Mouse (Mus musculus): ENCODE results near the gene Ccdc142. TPM values are rescaled to one million over a fixed set of nuclear protein-coding genes. Genes with fewer than 3 reads are reported as not detected.

Ccdc142 gene
- polyA plus RNA-seq, 1 experiment from 2014 or later = 3.0 TPM

DNA sequence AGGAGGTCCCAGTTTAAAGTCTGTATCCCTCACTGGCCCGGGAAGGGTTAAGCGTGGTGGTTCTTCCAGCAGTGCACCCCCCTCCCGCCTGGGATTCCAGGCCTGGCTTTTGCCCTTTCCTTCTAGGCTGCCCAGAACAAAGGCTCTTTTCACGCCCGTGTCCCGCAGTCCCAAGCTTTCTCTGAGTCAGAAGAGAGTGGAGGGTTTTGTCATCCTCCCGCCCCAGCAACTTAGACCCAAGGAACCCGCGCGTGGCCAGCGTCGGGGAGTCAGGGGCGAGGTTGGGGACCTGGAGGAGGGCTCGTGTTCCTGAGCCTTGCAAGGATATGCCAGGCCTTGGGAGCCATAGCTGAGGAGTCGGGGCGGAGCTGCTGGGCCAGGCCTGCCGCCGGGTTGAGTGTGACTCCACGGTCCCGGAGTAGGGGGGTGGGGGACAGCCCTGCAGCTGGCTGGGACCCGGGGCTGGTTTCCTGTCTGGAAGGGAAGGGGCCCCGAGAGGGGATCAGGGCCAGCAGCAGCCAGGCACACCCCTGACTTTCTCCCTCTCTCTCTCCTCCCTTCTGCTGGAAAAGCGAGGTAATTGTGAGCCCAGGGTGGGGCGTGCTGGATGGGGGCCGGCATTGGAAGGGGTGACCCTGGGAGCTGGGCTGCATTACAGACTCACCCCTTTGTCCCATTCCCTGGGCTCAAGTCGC is 35.6 kb downstream of the Ccdc142 start:
- Histone ChIP-seq H3K9ac (ENCODE audit: low read length) (peak overlapping the region; percentile 93), H3K27me3 (ENCODE audit: control insufficient read depth, insufficient read depth, low read length) (no peaks in the 10 kb centered on the region), H3K36me3 (ENCODE audit: control insufficient read depth, insufficient read depth, low read length) (no peaks in the 10 kb centered on the region), H3K4me1 (replicated peaks; ENCODE audit: control insufficient read depth, insufficient read depth, low read length) (peaks cover 32% of the 10 kb centered on the region), H3K4me2 (ENCODE audit: low read depth, low read length, severe bottlenecking) (peak overlapping the region; percentile 81), H3K9me3 (ENCODE audit: control insufficient read depth, low read length) (no peaks in the 10 kb centered on the region), H3K4me3 (ENCODE audit: low read depth, low read length) (peak overlapping the region; percentile 50), H3K27ac (ENCODE audit: low read depth, low read length) (peak overlapping the region; percentile 98)
- DNase-seq (ENCODE audit: low spot score) = peak; percentile 89
- peak; percentile 73 for ATAC-seq (replicated peaks; ENCODE audit: low FRiP score)
- WGBS = under 1% methylated on average over 23 of the region's 26 CpGs

DNA sequence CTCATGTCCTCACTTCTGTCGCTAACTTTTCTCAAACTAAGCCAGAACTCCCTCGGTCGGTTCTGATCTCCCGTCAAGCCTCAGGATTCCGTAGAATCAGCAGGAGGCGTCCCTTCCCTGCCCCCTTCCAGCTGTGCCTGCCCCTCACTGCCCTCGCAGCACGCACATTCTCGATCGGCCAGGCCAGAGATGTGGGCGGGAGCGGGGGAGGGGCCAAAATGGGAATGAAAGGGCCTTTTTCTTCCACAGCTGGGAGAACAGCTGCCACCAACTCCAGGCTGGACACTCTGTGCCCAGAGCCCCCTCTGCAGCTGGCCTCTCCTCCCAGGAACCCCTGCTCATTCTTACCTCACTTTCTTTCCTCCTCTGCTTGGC is 36.2 kb downstream of the Ccdc142 start:
- H3K9ac ChIP-seq (ENCODE audit: low read length) = peak overlapping the region; percentile 93
- peak overlapping the region; percentile 81 for H3K4me2 ChIP-seq (ENCODE audit: low read depth, low read length, severe bottlenecking)
- peaks cover 38% of the 10 kb centered on the region for H3K4me1 ChIP-seq (replicated peaks; ENCODE audit: control insufficient read depth, insufficient read depth, low read length)
- no peaks in the 10 kb centered on the region for H3K36me3 ChIP-seq (ENCODE audit: control insufficient read depth, insufficient read depth, low read length)
- ATAC-seq (replicated peaks; ENCODE audit: low FRiP score) (peak; percentile 79), DNase-seq (ENCODE audit: low spot score) (peak; percentile 93)
- H3K4me3 ChIP-seq (ENCODE audit: low read depth, low read length) = peak overlapping the region; percentile 50
- no peaks in the 10 kb centered on the region for H3K9me3 ChIP-seq (ENCODE audit: control insufficient read depth, low read length)
- WGBS = 0% methylated on average over 12 of the region's 12 CpGs
- no peaks in the 10 kb centered on the region for H3K27me3 ChIP-seq (ENCODE audit: control insufficient read depth, insufficient read depth, low read length)
- peak overlapping the region; percentile 98 for H3K27ac ChIP-seq (ENCODE audit: low read depth, low read length)

DNA sequence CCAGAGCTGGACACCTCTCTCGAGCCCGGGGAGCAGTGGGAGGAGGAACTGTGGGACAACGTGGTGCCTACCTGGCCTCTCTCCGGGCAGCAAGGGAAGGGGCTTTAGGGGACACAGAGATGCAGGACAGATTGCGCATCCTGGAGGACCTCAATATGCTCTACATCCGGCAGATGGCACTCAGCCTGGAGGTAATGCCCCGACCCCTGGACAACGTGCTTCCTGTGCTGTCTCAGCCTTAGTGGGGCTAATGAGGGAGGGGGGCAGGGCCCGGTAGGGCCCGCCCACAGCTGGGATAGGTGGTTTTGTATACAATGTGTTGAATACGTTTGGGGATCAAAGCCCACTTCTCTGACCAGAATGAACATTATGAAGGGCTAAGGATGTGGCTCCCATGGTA is 36.7 kb downstream of the Ccdc142 start:
- no peaks in the 10 kb centered on the region for H3K9me3 ChIP-seq (ENCODE audit: control insufficient read depth, low read length)
- DNase-seq (ENCODE audit: low spot score) = peak; percentile 76
- H3K27me3 ChIP-seq (ENCODE audit: control insufficient read depth, insufficient read depth, low read length) = no peaks in the 10 kb centered on the region
- 1% methylated on average over 11 of the region's 11 CpGs for WGBS
- peaks cover 38% of the 10 kb centered on the region for H3K4me1 ChIP-seq (replicated peaks; ENCODE audit: control insufficient read depth, insufficient read depth, low read length)
- no peaks in the 10 kb centered on the region for H3K36me3 ChIP-seq (ENCODE audit: control insufficient read depth, insufficient read depth, low read length)
- peak overlapping the region; percentile 81 for H3K4me2 ChIP-seq (ENCODE audit: low read depth, low read length, severe bottlenecking)
- ATAC-seq (replicated peaks; ENCODE audit: low FRiP score) = peak; percentile 56
- H3K4me3 ChIP-seq (ENCODE audit: low read depth, low read length) = peak overlapping the region; percentile 50
- peak overlapping the region; percentile 98 for H3K27ac ChIP-seq (ENCODE audit: low read depth, low read length)
- peak overlapping the region; percentile 93 for H3K9ac ChIP-seq (ENCODE audit: low read length)

GRCm38 (mm10) chr6:83140044-83140443 is 38.6 kb downstream of the Ccdc142 start:
- no peak for DNase-seq (ENCODE audit: low spot score)
- Histone ChIP-seq H3K9me3 (ENCODE audit: control insufficient read depth, low read length) (no peaks in the 10 kb centered on the region), H3K9ac (ENCODE audit: low read length) (no peak overlapping the region), H3K36me3 (ENCODE audit: control insufficient read depth, insufficient read depth, low read length) (no peaks in the 10 kb centered on the region), H3K27ac (ENCODE audit: low read depth, low read length) (no peak overlapping the region), H3K4me1 (replicated peaks; ENCODE audit: control insufficient read depth, insufficient read depth, low read length) (peaks cover 38% of the 10 kb centered on the region), H3K27me3 (ENCODE audit: control insufficient read depth, insufficient read depth, low read length) (no peaks in the 10 kb centered on the region), H3K4me3 (ENCODE audit: low read depth, low read length) (no peak overlapping the region), H3K4me2 (ENCODE audit: low read depth, low read length, severe bottlenecking) (no peak overlapping the region)
- WGBS = 95% methylated on average over 8 of the region's 8 CpGs
- no peak for ATAC-seq (replicated peaks; ENCODE audit: low FRiP score)

- ATAC-seq (replicated peaks; ENCODE audit: low FRiP score) = no peak
- WGBS = 35% methylated on average over 4 of the region's 4 CpGs
- Histone ChIP-seq H3K4me1 (replicated peaks; ENCODE audit: control insufficient read depth, insufficient read depth, low read length) (peaks cover 27% of the 10 kb centered on the region), H3K36me3 (ENCODE audit: control insufficient read depth, insufficient read depth, low read length) (no peaks in the 10 kb centered on the region), H3K9ac (ENCODE audit: low read length) (peak overlapping the region; percentile 54), H3K9me3 (ENCODE audit: control insufficient read depth, low read length) (no peaks in the 10 kb centered on the region), H3K4me3 (ENCODE audit: low read depth, low read length) (0 out of 2 replicates have a peak overlapping the region, but pooled peaks have one; percentile 20), H3K27ac (ENCODE audit: low read depth, low read length) (no peak overlapping the region), H3K27me3 (ENCODE audit: control insufficient read depth, insufficient read depth, low read length) (no peaks in the 10 kb centered on the region), H3K4me2 (ENCODE audit: low read depth, low read length, severe bottlenecking) (peak overlapping the region; percentile 61; the same call in 1 of the 2 replicates)
- DNase-seq (ENCODE audit: low spot score) = no peak
Measured at GRCm38 (mm10) chr6:83141636-83142035, 40.2 kb downstream of the Ccdc142 start.

- no peak overlapping the region for H3K27ac ChIP-seq (ENCODE audit: low read depth, low read length)
- peak overlapping the region; percentile 54 for H3K9ac ChIP-seq (ENCODE audit: low read length)
- no peaks in the 10 kb centered on the region for H3K27me3 ChIP-seq (ENCODE audit: control insufficient read depth, insufficient read depth, low read length)
- 2% methylated on average over 41 of the region's 41 CpGs for WGBS
- no peaks in the 10 kb centered on the region for H3K36me3 ChIP-seq (ENCODE audit: control insufficient read depth, insufficient read depth, low read length)
- H3K4me3 ChIP-seq (ENCODE audit: low read depth, low read length) = peak overlapping the region; percentile 20
- no peaks in the 10 kb centered on the region for H3K9me3 ChIP-seq (ENCODE audit: control insufficient read depth, low read length)
- DNase-seq (ENCODE audit: low spot score) = peak; percentile 58
- peaks cover 24% of the 10 kb centered on the region for H3K4me1 ChIP-seq (replicated peaks; ENCODE audit: control insufficient read depth, insufficient read depth, low read length)
- H3K4me2 ChIP-seq (ENCODE audit: low read depth, low read length, severe bottlenecking) = peak overlapping the region; percentile 61
- no peak for ATAC-seq (replicated peaks; ENCODE audit: low FRiP score)
Measured at GRCm38 (mm10) chr6:83142211-83142731, 40.9 kb downstream of the Ccdc142 start.

- Histone ChIP-seq H3K4me1 (replicated peaks; ENCODE audit: control insufficient read depth, insufficient read depth, low read length) (peaks cover 19% of the 10 kb centered on the region), H3K4me2 (ENCODE audit: low read depth, low read length, severe bottlenecking) (no peak overlapping the region), H3K36me3 (ENCODE audit: control insufficient read depth, insufficient read depth, low read length) (no peaks in the 10 kb centered on the region), H3K9me3 (ENCODE audit: control insufficient read depth, low read length) (no peaks in the 10 kb centered on the region), H3K27me3 (ENCODE audit: control insufficient read depth, insufficient read depth, low read length) (no peaks in the 10 kb centered on the region), H3K9ac (ENCODE audit: low read length) (no peak overlapping the region), H3K27ac (ENCODE audit: low read depth, low read length) (no peak overlapping the region), H3K4me3 (ENCODE audit: low read depth, low read length) (no peak overlapping the region)
- no peak for ATAC-seq (replicated peaks; ENCODE audit: low FRiP score)
- 54% methylated on average over 11 of the region's 11 CpGs for WGBS
- no peak for DNase-seq (ENCODE audit: low spot score)
Measured at GRCm38 (mm10) chr6:83142886-83143285, 41.5 kb downstream of the Ccdc142 start.

DNA sequence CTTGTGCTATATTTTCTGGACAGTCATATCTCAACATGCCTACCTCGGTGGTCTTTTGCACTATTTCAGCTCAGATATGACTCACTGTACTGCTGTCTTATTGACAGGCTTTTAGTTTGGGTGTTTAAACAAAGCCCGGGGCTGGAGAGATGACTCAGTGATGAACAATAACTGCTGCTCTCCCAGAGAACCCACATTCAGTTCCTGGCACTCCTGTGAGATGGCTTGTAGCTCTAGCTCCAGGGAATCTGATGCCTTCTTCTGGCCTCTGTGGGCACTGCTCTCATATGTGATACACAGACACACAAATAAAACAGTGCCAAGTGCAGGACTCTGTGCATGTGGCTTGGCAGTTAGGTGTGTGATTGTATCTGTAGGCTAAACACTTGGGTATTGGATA is 43.8 kb downstream of the Ccdc142 start:
- ATAC-seq (replicated peaks; ENCODE audit: low FRiP score) = no peak
- no peaks in the 10 kb centered on the region for H3K9me3 ChIP-seq (ENCODE audit: control insufficient read depth, low read length)
- H3K27me3 ChIP-seq (ENCODE audit: control insufficient read depth, insufficient read depth, low read length) = no peaks in the 10 kb centered on the region
- WGBS = 89% methylated on average over 2 of the region's 2 CpGs
- no peak overlapping the region for H3K27ac ChIP-seq (ENCODE audit: low read depth, low read length)
- peaks cover 8% of the 10 kb centered on the region for H3K4me1 ChIP-seq (replicated peaks; ENCODE audit: control insufficient read depth, insufficient read depth, low read length)
- no peak for DNase-seq (ENCODE audit: low spot score)
- H3K4me2 ChIP-seq (ENCODE audit: low read depth, low read length, severe bottlenecking) = no peak overlapping the region
- H3K4me3 ChIP-seq (ENCODE audit: low read depth, low read length) = no peak overlapping the region
- no peak overlapping the region for H3K9ac ChIP-seq (ENCODE audit: low read length)
- H3K36me3 ChIP-seq (ENCODE audit: control insufficient read depth, insufficient read depth, low read length) = no peaks in the 10 kb centered on the region

GRCm38 (mm10) chr6:83145805-83146204 is 44.4 kb downstream of the Ccdc142 start:
- H3K27me3 ChIP-seq (ENCODE audit: control insufficient read depth, insufficient read depth, low read length) = no peaks in the 10 kb centered on the region
- 77% methylated on average over 9 of the region's 9 CpGs for WGBS
- no peak overlapping the region for H3K4me2 ChIP-seq (ENCODE audit: low read depth, low read length, severe bottlenecking)
- no peak overlapping the region for H3K4me3 ChIP-seq (ENCODE audit: low read depth, low read length)
- ATAC-seq (replicated peaks; ENCODE audit: low FRiP score) = no peak
- no peaks in the 10 kb centered on the region; the same call in 1 of the 2 replicates for H3K36me3 ChIP-seq (ENCODE audit: control insufficient read depth, insufficient read depth, low read length)
- no peaks in the 10 kb centered on the region for H3K9me3 ChIP-seq (ENCODE audit: control insufficient read depth, low read length)
- H3K27ac ChIP-seq (ENCODE audit: low read depth, low read length) = no peak overlapping the region
- no peak overlapping the region; the same call in 1 of the 2 replicates for H3K9ac ChIP-seq (ENCODE audit: low read length)
- H3K4me1 ChIP-seq (replicated peaks; ENCODE audit: control insufficient read depth, insufficient read depth, low read length) = peaks cover 8% of the 10 kb centered on the region
- no peak for DNase-seq (ENCODE audit: low spot score)
